Mouse (Mus musculus) bone marrow macrophage, adult 2 months (primary cell): ENCODE data around the gene Telo2.

ENCODE experiments used
- CTCF ChIP-seq: IDR thresholded peaks from 2 replicates; pipeline ENCODE4 v1.5.1; 2012; ENCODE audit warnings: low read depth, mild to moderate bottlenecking, low read length, moderate library complexity
- POLR2A ChIP-seq: IDR thresholded peaks from 2 replicates; pipeline ENCODE4 v1.6.1; 2012; ENCODE audit warnings: mild to moderate bottlenecking, low read depth, low read length, borderline replicate concordance

DNA sequence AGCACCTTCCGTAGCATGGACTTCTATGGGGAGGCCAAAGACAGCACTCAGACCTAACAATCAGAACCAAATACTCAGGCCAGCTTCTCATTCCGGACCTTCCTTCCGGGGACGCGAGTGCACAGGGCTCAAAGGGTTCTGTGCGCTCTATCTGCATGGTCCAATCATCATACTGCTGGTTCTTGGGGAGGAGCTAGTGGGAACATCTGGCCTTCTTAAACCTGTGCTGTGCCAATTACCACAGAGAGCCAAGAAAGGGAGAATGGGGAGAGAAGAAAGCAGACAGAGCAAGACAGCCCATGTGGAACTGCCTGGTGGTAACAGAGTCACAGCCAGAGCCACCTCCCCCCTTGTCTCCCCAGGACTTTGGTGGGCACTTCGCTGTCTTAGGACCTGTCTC is 49.2 kb downstream of the Telo2 start:
- no peak for TF ChIP-seq CTCF
- TF ChIP-seq POLR2A = no peak
